8 mouse cellular contexts compared by ENCODE assay signal in genomic region chr11:117783089-117783488, GRCm38 (mm10). TPM values are rescaled to one million over a fixed set of nuclear protein-coding genes. Genes with fewer than 3 reads are reported as not detected.
DNase-seq lines count a peak whose midpoint lies in the region; ATAC-seq lines count a peak whose summit lies in the region.

No protein-coding gene starts in this region.

- 3% methylated on average over 31 of the region's 31 CpGs for WGBS in embryonic facial prominence, embryonic 10.5 days
- WGBS in heart, embryonic 14.5 days = 4% methylated on average over 30 of the region's 31 CpGs

- H3K4me1 ChIP-seq in embryonic facial prominence, embryonic 10.5 days = peaks cover 57% of the 10 kb centered on the region
- H3K4me1 ChIP-seq in heart, embryonic 14.5 days (ENCODE audit: control insufficient read depth in 2 of 2, insufficient read depth in 2 of 2, low read length in 2 of 2) = peaks cover 29 to 37% of the 10 kb centered on the region in 2 experiments

- H3K27me3 ChIP-seq in embryonic facial prominence, embryonic 10.5 days (replicated peaks; ENCODE audit: low read depth, poor library complexity, severe bottlenecking) = peaks cover 62% of the 10 kb centered on the region
- H3K27me3 ChIP-seq in heart, embryonic 14.5 days (ENCODE audit: control insufficient read depth, insufficient read depth, low read length) = no peaks in the 10 kb centered on the region

- H3K36me3 ChIP-seq in embryonic facial prominence, embryonic 10.5 days (replicated peaks) = no peaks in the 10 kb centered on the region
- peaks cover 5% of the 10 kb centered on the region for H3K36me3 ChIP-seq in heart, embryonic 14.5 days (ENCODE audit: control insufficient read depth, insufficient read depth, low read length)

- peak; percentile 75 for DNase-seq in CD4-positive helper T cell, adult 2 months (ENCODE audit: low read depth, low spot score)
- peak; percentile 81 to 87 for DNase-seq in CD8-positive naive resting alpha-beta T cell, adult 2 months (ENCODE audit: low read depth in 2 of 2, low spot score in 2 of 2)
- peak; percentile 82 for DNase-seq in embryonic facial prominence, embryonic 10.5 days (ENCODE audit: low spot score)
- peak; percentile 82 to 88 for DNase-seq in kidney, postnatal 4 days
- DNase-seq in lung, postnatal 4 days = peak; percentile 81 to 85
- DNase-seq in spleen, postnatal 14 days (ENCODE audit: low spot score in 2 of 2) = peak; percentile 75 to 88
- DNase-seq in cerebellum, adult 11-12 months = no peak

- peak overlapping the region; percentile 56 for H3K4me3 ChIP-seq in embryonic facial prominence, embryonic 10.5 days
- peak overlapping the region; percentile 44 to 60 for H3K4me3 ChIP-seq in heart, embryonic 14.5 days (ENCODE audit: control insufficient read depth in 1 of 2, insufficient read depth in 1 of 2, low read depth in 1 of 2, low read length in 2 of 2)

- peak overlapping the region; percentile 100 for H3K4me2 ChIP-seq in heart, embryonic 14.5 days (ENCODE audit: low read length)

- H3K9ac ChIP-seq in heart, embryonic 14.5 days (ENCODE audit: low read length) = peak overlapping the region; percentile 68

- ATAC-seq in heart, embryonic 14.5 days (ENCODE audit: insufficient number of reproducible peaks, insufficient read depth, low FRiP score, low read depth) = no peak

- no peaks in the 10 kb centered on the region for H3K9me3 ChIP-seq in embryonic facial prominence, embryonic 10.5 days
- no peaks in the 10 kb centered on the region for H3K9me3 ChIP-seq in heart, embryonic 14.5 days (ENCODE audit: control insufficient read depth, low read length)

- peak overlapping the region; percentile 71 for H3K27ac ChIP-seq in embryonic facial prominence, embryonic 10.5 days (replicated peaks)
- peak overlapping the region; percentile 65 to 94 for H3K27ac ChIP-seq in heart, embryonic 14.5 days (replicated peaks in 1 of 2; ENCODE audit: control insufficient read depth in 1 of 2, insufficient read depth in 1 of 2, low read depth in 2 of 2, low read length in 2 of 2)

RNA-seq across cellular contexts. Expression of gene Tmc6, which starts 1.1 kb away (rescaled TPM):
- polyA plus RNA-seq in embryonic facial prominence, embryonic 10.5 days (2016; fragmentation: Nextera tagmentation; extraction: Ambion mirVana) = 16.6 and 19.8 TPM in 2 replicates
- polyA plus RNA-seq in heart, embryonic 14.5 days (2014; fragmentation: Nextera tagmentation; extraction: Ambion mirVana) = 18.2 and 22.5 TPM in 2 replicates

RNA-seq across cellular contexts. Expression of gene Tmc8, which starts 1.2 kb away (rescaled TPM):
- 1.2 and 1.4 TPM in 2 replicates for polyA plus RNA-seq in embryonic facial prominence, embryonic 10.5 days (2016; fragmentation: Nextera tagmentation; extraction: Ambion mirVana)
- polyA plus RNA-seq in heart, embryonic 14.5 days (2014; fragmentation: Nextera tagmentation; extraction: Ambion mirVana) = 1.6 and 2.1 TPM in 2 replicates

RNA-seq across cellular contexts. Expression of gene 6030468B19Rik, which starts 14.4 kb away (rescaled TPM):
- 0.69 and 1.4 TPM in 2 replicates for polyA plus RNA-seq in embryonic facial prominence, embryonic 10.5 days (2016; fragmentation: Nextera tagmentation; extraction: Ambion mirVana)
- 0.19 and 0.44 TPM in 2 replicates for polyA plus RNA-seq in heart, embryonic 14.5 days (2014; fragmentation: Nextera tagmentation; extraction: Ambion mirVana)

RNA-seq across cellular contexts. Expression of gene Gm20708, which starts 26.4 kb away (rescaled TPM):
- 0.28 and 0.41 TPM in 2 replicates for polyA plus RNA-seq in embryonic facial prominence, embryonic 10.5 days (2016; fragmentation: Nextera tagmentation; extraction: Ambion mirVana)
- 0.71 and 1.0 TPM in 2 replicates for polyA plus RNA-seq in heart, embryonic 14.5 days (2014; fragmentation: Nextera tagmentation; extraction: Ambion mirVana)

RNA-seq across cellular contexts. Expression of gene Syngr2, which starts 26.4 kb away (rescaled TPM):
- polyA plus RNA-seq in embryonic facial prominence, embryonic 10.5 days (2016; fragmentation: Nextera tagmentation; extraction: Ambion mirVana) = 27.7 and 29.9 TPM in 2 replicates
- polyA plus RNA-seq in heart, embryonic 14.5 days (2014; fragmentation: Nextera tagmentation; extraction: Ambion mirVana) = 99.4 and 102 TPM in 2 replicates
